Mouse (Mus musculus) megakaryocyte, adult 5-6 weeks (primary cell): Measurements from ENCODE around the gene Btg1. TPM values are rescaled to one million over a fixed set of nuclear protein-coding genes. Genes with fewer than 3 reads are reported as not detected.

Experiments used
- ATAC-seq: 2 replicates; pipeline ENCODE4 v1.8.0; 2016; ENCODE audit warnings: mild to moderate bottlenecking, inconsistent platforms; ENCODE audit not compliant: poor library complexity, severe bottlenecking
- total RNA-seq, 2 experiments: library from RNA; stranded (forward) in 1 of 2; stranded (reverse) in 1 of 2; fragments of 153-499, 151-499 nt in 1 of 2; fragments of 221-1000, 200-1000 nt in 1 of 2; gene quantifications; 2 replicates each; pipeline versions ENCODE4 v1.2.3 to v1.2.4; 2015 to 2017

Btg1 gene
- total RNA-seq, 2 experiments from 2014 or later: 146 to 157 TPM

DNA sequence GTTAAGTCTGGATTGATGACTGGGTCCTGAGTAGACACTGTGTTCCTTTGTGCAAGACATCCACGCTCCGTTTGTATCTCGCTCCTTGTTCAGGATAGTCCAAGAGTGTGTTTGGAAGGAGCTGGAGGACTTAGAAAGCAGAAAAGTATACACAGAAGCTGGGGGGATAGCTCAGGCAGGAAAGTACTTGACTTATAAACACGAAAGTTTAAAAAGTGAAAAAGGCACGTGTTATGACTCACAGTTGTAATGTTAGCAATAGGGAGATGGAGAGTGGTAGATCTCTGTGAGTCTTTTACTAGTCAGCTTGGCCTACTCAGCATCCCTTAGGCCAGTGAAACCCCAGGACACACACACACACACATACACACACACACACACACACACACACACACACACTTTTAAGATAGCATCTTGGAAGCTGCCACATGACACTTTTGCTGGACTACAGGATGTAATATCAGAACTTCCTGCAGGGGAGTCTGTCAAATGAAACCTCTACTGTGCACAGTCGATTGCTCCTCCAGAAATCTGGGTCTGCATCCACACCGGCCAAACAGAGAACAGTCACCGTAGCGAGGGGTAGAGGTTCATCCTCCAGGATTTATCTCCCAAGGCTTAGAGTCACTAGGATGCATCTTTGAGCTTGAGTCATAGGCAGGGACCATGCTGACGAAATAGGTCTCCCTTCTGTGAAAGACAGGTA, 43.6 kb downstream of the Btg1 start:
- no peak for ATAC-seq

DNA sequence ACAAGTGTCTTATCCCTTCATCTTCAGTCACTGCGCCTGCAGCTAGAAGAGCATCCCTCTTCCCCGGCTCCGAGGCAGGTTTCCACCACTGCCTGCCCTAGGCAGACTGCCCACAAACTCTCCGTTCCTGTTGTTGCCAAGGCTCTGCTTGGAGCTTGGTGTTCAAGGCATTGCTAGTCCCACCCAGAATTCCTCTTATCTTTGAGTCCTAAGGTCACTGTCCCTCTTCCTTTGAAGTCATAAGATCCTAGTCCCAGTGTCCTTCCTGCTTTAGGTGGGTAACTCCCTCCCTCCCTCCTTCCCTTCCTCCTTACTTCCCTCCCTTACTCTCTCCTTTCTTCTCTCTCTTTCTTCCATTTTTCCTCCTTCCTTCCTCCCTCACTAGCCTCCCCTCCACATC, 46.2 kb downstream of the Btg1 start:
- no peak for ATAC-seq

DNA sequence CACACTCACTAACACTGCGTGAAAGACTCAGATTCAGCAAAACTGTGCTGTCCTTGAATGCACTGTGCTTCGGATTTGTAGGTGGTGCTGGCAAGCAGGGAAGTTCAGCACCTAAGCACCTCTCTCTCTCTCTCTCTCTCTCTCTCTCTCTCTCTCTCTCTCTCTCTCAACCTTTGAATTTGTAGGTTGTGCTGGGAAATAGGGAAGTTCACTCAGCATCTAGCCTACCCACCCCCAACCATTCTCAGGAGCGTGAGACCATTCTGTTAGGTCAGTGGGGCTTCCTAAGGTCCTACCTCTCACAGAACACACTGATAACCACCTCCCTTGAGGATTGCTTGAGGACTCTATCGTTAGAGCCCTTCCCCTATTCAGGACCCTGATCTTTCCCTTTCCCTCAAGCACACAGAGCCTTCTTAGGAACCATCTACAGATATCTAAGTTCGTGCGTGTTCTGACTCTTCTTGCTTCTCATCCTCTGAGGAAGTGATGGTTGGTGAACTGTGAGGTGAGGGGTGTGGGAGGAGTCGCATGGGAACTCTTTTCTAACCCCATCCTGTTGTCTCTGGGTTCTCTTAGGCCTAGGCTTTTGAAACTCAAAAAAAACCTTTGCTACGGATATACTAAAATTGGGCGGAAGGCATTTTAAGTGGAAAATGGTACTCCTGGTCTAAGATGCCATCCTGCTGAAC, 47.1 kb downstream of the Btg1 start:
- peak; percentile 67 for ATAC-seq
